Mouse (Mus musculus) gastrocnemius, adult 2 months (tissue): ENCODE data around the gene Sox6. TPM values are rescaled to one million over a fixed set of nuclear protein-coding genes. Genes with fewer than 3 reads are reported as not detected.
A peak's percentile ranks its signal among the peaks of the same experiment; 100 is the strongest.
"Not testable (repeated sequence)": the region's sequence is repeated elsewhere in the genome, so short reads cannot be mapped to it uniquely, and the experiment has no call there.

Experiments
- DNase-seq: peaks from one replicate; pipeline ENCODE4 v3.0.0; 2022
- H3K27ac ChIP-seq: fragments of 200-600 bp; 2 replicates; pipeline ENCODE4 v1.8.1; 2022; ENCODE audit warnings: mild to moderate bottlenecking
- H3K4me3 ChIP-seq: fragments of 200-600 bp; 2 replicates; pipeline ENCODE4 v1.8.1; 2022; ENCODE audit warnings: mild to moderate bottlenecking, moderate library complexity
- CTCF ChIP-seq: fragments of 200-600 bp; IDR thresholded peaks from 2 replicates; pipeline ENCODE4 v1.8.1; 2022; ENCODE audit warnings: antibody characterized with exemption, mild to moderate bottlenecking, moderate library complexity
- intact Hi-C: fragments of 180-260 bp; cut with DNase I; formaldehyde crosslinking; loops from one replicate; pipeline ENCODE4 v1.15.1; 2025
- long read RNA-seq, 2 experiments: library from polyadenylated mRNA; stranded (forward); transcript quantifications; one replicate each; pipeline ENCODE4 v2.0.0; 2021
- total RNA-seq, 2 experiments: library from RNA; stranded (reverse); gene quantifications; 2 replicates each; pipeline ENCODE4 v1.2.3; 2021

Gene Sox6
- 100 to 1,000 TPM; 186 to 189 TPM for total RNA-seq
- long read RNA-seq, experiment 1, partial matches to known transcripts: 18 of 74 reads
- long read RNA-seq, experiment 1, other reads (novel, unspliced or antisense): 56 of 74 reads
- long read RNA-seq, experiment 2, partial matches to known transcripts: 8 of 76 reads
- long read RNA-seq, experiment 2, other reads (novel, unspliced or antisense): 67 of 76 reads

DNA sequence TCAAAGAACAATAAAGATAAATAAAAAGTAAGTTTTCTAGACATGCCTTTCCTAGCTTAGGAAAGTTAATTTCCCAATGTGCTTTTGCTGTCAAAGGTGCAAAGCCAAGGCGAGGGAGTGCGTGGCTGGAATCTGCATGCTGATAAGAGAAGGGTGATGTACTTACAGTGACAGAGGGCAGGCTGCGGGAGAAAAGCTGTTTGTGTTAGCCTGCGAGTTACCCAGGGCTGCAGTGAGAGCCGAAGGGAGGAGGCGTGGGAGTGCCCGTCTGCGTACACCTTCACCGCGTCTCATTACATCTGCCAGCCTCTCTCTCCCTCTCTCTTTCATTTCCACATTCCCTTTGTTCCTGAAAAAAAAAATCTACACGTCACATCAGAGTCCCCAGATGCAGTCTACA, at the start of gene Sox6:
Gene Sox6 (minus strand): TSS at position 286 of the 400 bp plus-strand sequence.
- peak; percentile 25 for DNase-seq
- TF ChIP-seq CTCF: no peak
- Histone ChIP-seq H3K4me3 (peak within 1 kb of the TSS; percentile 82), H3K27ac (peak within 1 kb of the TSS; percentile 89)
- intact Hi-C loops: loop anchor here (2.0 to 10.0 kb wide), 3 partner anchors 494 to 1164 kb away; no protein-coding TSS in a partner anchor

GRCm38 (mm10) chr7:116084366-116084765, 45.8 kb upstream of the Sox6 start, which contains the start of gene Gm4353:
Gene Gm4353, minus strand, starts transcription at chr7:116084635.
- H3K4me3 ChIP-seq, DNase-seq, H3K27ac ChIP-seq, intact Hi-C loops: not testable (repeated sequence)

DNA sequence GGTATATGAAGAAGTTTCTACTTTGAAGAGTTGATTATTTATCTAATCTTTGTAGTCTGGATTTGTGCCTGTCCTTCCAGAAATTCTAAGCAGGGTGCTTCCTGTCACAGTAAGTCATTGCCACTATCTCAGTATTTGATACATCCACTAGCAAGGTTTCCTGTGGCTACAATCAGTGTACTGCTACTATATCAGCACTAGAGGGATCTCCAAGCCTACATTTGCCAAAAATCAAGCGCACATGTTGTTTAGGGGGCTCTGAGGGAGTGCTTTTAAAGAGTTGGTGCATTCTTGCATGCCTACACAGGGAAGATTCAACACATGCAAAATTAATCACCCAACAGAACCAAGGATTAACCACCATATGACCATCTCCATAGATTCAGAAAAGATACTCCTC, 22.1 kb upstream of the Sox6 start:
- no peak overlapping the region for H3K27ac ChIP-seq
- DNase-seq: no peak
- no peak overlapping the region for H3K4me3 ChIP-seq
- TF ChIP-seq CTCF: no peak
- intact Hi-C loops: no loop called here

DNA sequence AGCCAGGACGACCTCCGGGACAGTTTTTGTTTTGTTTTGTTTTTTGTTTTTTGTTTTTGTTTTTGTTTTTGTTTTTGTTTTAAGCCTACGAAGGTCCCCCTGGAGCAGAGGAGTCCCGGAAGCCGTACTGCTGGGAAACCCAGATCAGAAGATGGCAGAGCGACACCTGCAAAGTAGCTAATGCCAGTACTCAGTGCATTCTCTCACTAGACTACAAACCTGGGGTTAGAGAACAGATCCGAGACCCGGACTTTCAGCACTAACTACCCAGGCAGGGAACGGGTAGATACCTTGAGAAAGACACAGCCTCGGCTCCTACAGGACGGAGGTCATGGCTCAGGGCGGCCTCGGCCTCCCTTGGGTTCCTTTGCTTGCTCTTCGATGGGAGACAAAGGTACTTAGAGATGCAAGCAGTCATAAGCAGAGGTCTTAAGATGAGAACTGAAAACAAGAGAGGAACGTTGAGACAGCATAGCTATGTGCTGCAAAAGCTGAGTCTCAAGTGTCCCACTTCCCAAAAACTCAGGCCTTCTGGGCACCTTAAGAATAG, 1.9 kb upstream of the Sox6 start:
- intact Hi-C loops: loop anchor here (1.0 to 5.0 kb wide), 3 partner anchors 588 to 1118 kb away; no protein-coding TSS in a partner anchor
- Histone ChIP-seq H3K27ac (peak overlapping the region; percentile 89; the same call in 1 of the 2 replicates), H3K4me3 (peak overlapping the region; percentile 82)
- no peak for TF ChIP-seq CTCF
- DNase-seq: no peak

GRCm38 (mm10) chr7:116039538-116040466, 1.2 kb upstream of the Sox6 start:
- peak; percentile 90 for DNase-seq
- intact Hi-C loops: loop anchor here (1.0 to 10.0 kb wide), 6 partner anchors 495 to 1165 kb away; no protein-coding TSS in a partner anchor
- H3K27ac ChIP-seq: peak overlapping the region; percentile 89
- TF ChIP-seq CTCF: peak; percentile 96
- peak overlapping the region; percentile 82 for H3K4me3 ChIP-seq

DNA sequence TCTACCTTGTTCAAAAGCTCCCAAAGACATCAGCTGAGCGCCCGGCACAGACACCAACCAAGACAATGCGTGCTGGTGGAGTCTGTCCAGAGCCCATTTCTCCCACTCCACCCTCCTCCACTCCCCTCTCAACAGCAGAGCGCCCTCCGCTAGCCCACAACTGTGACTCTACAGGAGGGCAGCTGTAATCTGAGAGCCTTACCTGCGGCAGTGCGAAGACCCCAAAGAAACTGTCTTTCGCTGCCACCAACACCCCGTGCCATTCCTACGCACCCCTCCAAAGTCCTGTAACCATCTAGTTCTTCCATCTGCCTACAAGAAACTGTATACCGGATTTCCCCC, 571 bp upstream of the Sox6 start, which contains the start of gene 1110004F10Rik:
Gene 1110004F10Rik (plus strand): TSS at position 202 of the 342 bp plus-strand sequence.
- Histone ChIP-seq H3K4me3 (peak within 1 kb of the TSS; percentile 82), H3K27ac (peak within 1 kb of the TSS; percentile 89)
- intact Hi-C loops: loop anchor here (2.0 to 10.0 kb wide), 3 partner anchors 494 to 1164 kb away; no protein-coding TSS in a partner anchor
- no peak for TF ChIP-seq CTCF
- DNase-seq: peak; percentile 28

- Histone ChIP-seq H3K4me3 (peak overlapping the region; percentile 82; the same call in 1 of the 2 replicates), H3K27ac (no peak overlapping the region)
- no peak for DNase-seq
- intact Hi-C loops: loop anchor here (2.0 to 10.0 kb wide), 3 partner anchors 493 to 1163 kb away; no protein-coding TSS in a partner anchor
- no peak for TF ChIP-seq CTCF
Observed at GRCm38 (mm10) chr7:116038024-116038423, 572 bp downstream of the Sox6 start.

DNA sequence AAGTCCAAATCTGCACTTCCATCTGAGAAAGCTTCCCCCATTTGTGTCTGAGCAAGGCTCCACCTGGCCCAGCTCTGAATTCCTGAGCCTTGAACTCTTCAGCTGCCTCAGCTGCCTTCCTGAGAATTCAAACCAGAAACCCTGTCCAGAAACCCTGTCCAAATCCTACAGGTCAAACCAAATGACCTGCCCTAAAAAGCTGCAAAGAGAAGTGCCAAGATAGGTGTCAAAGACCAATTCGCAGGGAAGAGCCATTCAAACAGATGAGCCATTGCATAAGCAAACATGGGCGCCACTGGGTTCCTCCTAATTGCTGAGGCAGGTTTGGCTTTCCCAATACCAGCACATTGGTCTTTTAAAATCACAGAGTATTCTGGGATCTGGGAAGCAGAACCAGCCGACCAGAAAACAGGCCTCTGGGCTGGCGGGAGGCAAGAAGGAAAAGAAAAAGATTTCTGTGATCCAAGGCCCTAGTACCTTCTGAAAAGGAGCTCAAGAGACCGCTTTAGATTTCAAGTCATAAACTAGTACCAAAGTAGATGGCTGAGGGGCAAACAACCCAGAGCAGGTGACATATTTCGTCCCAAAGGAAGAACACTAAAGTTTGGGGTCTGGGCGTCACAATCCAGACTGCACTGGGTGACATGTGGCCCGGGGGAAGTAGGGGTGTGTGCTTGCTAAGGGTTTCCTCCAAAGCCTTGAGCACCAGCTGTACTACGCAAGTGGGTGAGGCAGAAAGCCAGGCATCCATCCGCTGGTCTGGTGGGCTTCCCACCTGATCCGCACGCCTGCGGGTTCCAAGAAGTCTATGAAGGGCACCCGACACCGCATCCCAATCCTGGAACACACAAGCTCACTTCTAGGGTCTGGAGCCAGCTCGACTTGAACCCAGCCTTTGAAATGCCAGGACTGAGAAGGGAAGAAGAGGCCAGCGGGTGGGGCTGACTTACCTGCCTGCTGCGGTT, 1.7 kb downstream of the Sox6 start:
- no peak for TF ChIP-seq CTCF
- Histone ChIP-seq H3K27ac (no peak overlapping the region), H3K4me3 (no peak overlapping the region)
- peak; percentile 26 for DNase-seq
- intact Hi-C loops: loop anchor here (10.0 kb wide), 2 partner anchors 492 to 1162 kb away; no protein-coding TSS in a partner anchor

- TF ChIP-seq CTCF: no peak
- DNase-seq: no peak
- Histone ChIP-seq H3K4me3 (peak overlapping the region; percentile 80), H3K27ac (peak overlapping the region; percentile 98)
- intact Hi-C loops: loop anchor here (10.0 kb wide), 2 partner anchors 491 to 1161 kb away; no protein-coding TSS in a partner anchor
Observed at GRCm38 (mm10) chr7:116035504-116035903, 3.1 kb downstream of the Sox6 start.

- Histone ChIP-seq H3K27ac (peak overlapping the region; percentile 98), H3K4me3 (peak overlapping the region; percentile 80)
- DNase-seq: peak; percentile 86
- no peak for TF ChIP-seq CTCF
- intact Hi-C loops: loop anchor here (5.0 to 10.0 kb wide), 5 partner anchors 227 to 1160 kb away; no protein-coding TSS in a partner anchor
Observed at GRCm38 (mm10) chr7:116034282-116034758, 4.3 kb downstream of the Sox6 start.
